Mouse (Mus musculus) limb, embryonic 10.5 days (tissue): ENCODE results near the gene Mctp1. TPM values are rescaled to one million over a fixed set of nuclear protein-coding genes. Genes with fewer than 3 reads are reported as not detected.

Experiments used
- DNase-seq: peaks from one replicate; pipeline ENCODE4 v3.0.0-alpha.2; 2017; ENCODE audit warnings: low spot score
- H3K27ac ChIP-seq: fragments of 300-500 bp; sonication (generic); 2 replicates; pipeline ENCODE4 v1.5.1; 2016; ENCODE audit warnings: mild to moderate bottlenecking
- H3K27me3 ChIP-seq: fragments of 300-500 bp; sonication (generic); 2 replicates; pipeline ENCODE4 v1.6.1; 2016; ENCODE audit warnings: low read depth, mild to moderate bottlenecking; ENCODE audit not compliant: poor library complexity, severe bottlenecking
- H3K36me3 ChIP-seq: fragments of 300-500 bp; sonication (generic); 2 replicates; pipeline ENCODE4 v1.6.1; 2016; ENCODE audit warnings: mild to moderate bottlenecking, moderate library complexity
- H3K4me1 ChIP-seq: fragments of 300-500 bp; sonication (generic); 2 replicates; pipeline ENCODE4 v1.6.1; 2016
- H3K4me3 ChIP-seq: fragments of 300-500 bp; sonication (generic); 2 replicates; pipeline ENCODE4 v1.5.1; 2016; ENCODE audit warnings: mild to moderate bottlenecking, moderate library complexity
- H3K9me3 ChIP-seq: fragments of 300-500 bp; sonication (generic); replicated peaks from 2 replicates; pipeline ENCODE4 v1.6.1; 2016; ENCODE audit warnings: mild to moderate bottlenecking
- WGBS: fragments of 180-500 bp; shearing (Covaris S2); methylation state at CpG from one replicate; pipeline ENCODE4 v1.1.7; 2016; 5-methylcytosine and 5-hydroxymethylcytosine counted together
- polyA plus RNA-seq: library from polyadenylated mRNA; unstranded; fragments of >200 nt; fragmentation: Nextera tagmentation; extraction: Ambion mirVana; gene quantifications from 2 replicates; pipeline ENCODE4 v1.2.1, GENCODE M21; 2016

The Mctp1 gene
- polyA plus RNA-seq, 1 experiment from 2014 or later = 0.10 TPM

DNA sequence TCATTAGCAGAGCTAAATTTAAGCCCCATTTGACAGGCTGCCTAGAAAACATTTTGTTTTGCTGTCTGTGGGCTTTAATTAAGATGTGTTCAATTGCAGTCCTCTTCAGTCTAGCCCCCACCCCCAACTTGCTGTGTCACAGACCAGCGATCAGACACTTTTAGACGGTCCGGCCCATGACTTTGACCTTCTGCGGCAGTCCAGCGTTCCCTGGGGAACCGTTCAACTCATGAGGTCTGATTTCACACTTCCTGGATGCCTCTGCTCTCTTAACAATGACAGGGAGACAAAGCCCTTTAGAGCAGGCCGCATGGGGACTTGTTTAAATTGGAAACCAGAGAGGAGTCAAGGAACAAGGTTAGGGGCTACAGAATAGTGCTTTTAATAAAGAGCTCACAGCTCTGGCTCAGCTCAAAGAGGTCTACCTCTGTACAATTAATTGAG is 426.2 kb downstream of the Mctp1 start:
- 9% methylated on average over 7 of the region's 7 CpGs for WGBS
- Histone ChIP-seq H3K27me3 (no peaks in the 10 kb centered on the region), H3K36me3 (no peaks in the 10 kb centered on the region), H3K4me1 (peaks cover 23% of the 10 kb centered on the region), H3K9me3 (no peaks in the 10 kb centered on the region), H3K4me3 (no peak overlapping the region), H3K27ac (0 out of 2 replicates have a peak overlapping the region, but pooled peaks have one; percentile 30)
- peak; percentile 49 for DNase-seq

DNA sequence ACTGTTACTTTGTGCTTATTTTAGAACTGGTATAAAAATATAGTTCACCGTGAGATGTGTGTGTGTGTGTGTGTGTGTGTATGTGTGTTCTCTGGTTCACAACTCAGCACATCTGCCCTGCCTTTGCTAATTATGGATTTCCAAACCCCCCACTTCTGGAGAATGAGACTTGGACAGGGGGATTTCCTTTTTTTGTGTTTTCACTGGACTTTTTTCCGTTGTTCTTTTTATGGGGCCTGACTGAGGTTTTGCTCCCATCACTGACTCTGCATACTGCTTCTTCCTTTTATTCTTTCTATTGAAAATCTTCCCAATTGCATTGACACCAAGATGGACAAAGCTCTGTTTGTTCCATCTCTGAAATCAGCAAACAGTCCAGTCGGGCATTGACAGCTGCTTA is 438.7 kb downstream of the Mctp1 start:
- H3K27me3 ChIP-seq = no peaks in the 10 kb centered on the region
- H3K9me3 ChIP-seq = no peaks in the 10 kb centered on the region
- no peak for DNase-seq
- H3K4me3 ChIP-seq = no peak overlapping the region
- H3K36me3 ChIP-seq = no peaks in the 10 kb centered on the region
- peaks cover 11% of the 10 kb centered on the region for H3K4me1 ChIP-seq
- H3K27ac ChIP-seq = no peak overlapping the region
- 76% methylated on average over 3 of the region's 3 CpGs for WGBS

DNA sequence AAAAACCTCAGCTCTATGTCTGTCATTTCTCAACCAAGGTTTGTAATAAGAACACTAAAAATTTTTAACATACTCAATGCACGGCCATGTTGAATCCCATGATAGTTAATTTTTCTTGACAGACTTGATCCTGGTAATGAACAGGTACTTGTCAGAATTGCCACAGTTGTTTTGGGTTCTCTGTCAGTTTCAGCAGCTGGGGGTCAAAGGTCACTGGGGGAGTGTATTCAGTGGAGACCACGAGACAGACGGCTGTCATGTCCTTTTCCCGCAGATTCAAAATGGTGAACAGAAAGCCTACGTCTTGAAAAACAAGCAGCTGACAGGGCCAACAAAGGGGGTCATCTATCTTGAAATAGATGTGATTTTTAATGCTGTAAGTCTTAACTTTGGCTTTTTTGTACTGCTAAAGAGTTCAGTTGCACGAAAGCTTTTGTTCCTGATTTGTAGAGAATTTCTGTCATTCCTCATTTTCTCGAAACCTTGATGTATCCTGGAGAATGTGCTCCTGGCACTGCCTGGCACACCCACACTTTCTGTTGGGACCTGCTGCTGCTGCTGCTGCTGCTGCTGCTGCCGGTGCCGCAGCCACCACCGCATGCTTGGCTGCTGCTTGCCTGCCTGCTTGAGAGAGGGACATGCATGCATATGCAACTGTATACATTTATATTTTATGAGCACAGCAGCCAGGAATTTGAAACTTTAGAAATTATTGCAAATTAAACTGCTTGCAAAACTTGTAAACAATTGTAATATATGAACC is 440.8 kb downstream of the Mctp1 start:
- Histone ChIP-seq H3K9me3 (no peaks in the 10 kb centered on the region), H3K4me3 (no peak overlapping the region), H3K27ac (no peak overlapping the region), H3K4me1 (peaks cover 11% of the 10 kb centered on the region), H3K27me3 (no peaks in the 10 kb centered on the region), H3K36me3 (no peaks in the 10 kb centered on the region)
- no peak for DNase-seq
- 65% methylated on average over 10 of the region's 10 CpGs for whole genome bisulfite sequencing

DNA sequence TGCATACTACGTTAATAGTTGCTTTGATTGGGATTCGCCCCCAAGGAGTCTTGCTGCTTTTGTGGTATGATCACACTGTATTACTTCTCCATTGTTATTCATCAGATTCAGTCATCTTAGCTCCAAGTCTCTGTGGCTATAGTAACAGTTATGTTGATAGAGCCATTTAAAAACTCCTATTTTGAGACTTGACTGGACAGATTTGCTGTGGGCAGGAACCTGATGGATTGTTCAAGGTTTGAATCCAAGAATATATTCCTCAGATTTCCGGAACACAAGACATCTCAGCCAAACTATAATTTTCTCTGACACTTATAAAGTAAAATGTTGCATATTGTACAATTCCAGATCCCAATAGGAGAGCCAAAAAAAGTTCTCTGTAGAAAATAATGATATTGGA is 443.4 kb downstream of the Mctp1 start:
- 97% methylated on average over 3 of the region's 3 CpGs for WGBS
- no peak overlapping the region for H3K27ac ChIP-seq
- DNase-seq = no peak
- H3K9me3 ChIP-seq = no peaks in the 10 kb centered on the region
- H3K4me3 ChIP-seq = no peak overlapping the region
- no peaks in the 10 kb centered on the region for H3K27me3 ChIP-seq
- H3K36me3 ChIP-seq = no peaks in the 10 kb centered on the region
- peaks cover 11% of the 10 kb centered on the region for H3K4me1 ChIP-seq

DNA sequence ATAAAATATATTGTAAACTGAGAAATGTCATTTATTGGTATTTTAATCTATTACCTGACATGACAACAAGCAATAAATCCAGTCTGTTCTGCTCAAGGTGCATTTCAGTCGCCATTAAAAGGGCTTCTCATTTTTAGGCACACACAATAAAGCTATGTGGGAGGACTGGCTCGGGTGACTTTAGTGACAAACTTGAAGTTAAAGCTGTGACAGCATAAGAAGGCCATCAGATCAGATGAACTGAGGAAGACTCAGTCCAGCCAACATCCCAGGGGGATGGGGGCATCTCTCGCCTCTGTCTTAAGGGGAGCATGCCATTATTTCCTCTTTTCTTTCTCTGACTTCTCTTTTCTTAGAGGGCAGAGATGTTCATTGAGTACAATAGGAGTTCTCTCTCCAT is 453.7 kb downstream of the Mctp1 start:
- Histone ChIP-seq H3K36me3 (no peaks in the 10 kb centered on the region), H3K27ac (no peak overlapping the region), H3K4me1 (no peaks in the 10 kb centered on the region), H3K27me3 (no peaks in the 10 kb centered on the region), H3K4me3 (no peak overlapping the region), H3K9me3 (no peaks in the 10 kb centered on the region)
- DNase-seq = no peak
- WGBS = 82% methylated on average over 3 of the region's 3 CpGs

DNA sequence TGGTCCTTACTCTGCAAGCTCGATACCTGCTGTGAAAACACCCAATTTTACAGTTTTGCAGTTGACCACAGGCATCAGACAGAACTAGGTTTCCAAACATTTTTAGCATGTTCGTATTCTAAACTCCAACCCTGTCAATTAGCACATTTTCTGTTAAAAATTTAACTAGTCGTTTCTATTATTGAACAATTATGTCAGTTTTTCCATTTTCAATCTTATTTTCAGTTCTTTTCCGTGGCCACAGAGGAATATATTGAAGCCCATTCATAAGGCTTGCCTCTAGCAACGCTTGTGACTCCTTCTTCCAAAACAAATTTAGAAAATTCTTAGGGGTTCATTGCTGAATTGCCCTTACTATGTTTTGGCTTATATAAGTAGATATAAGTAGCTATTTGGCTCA is 456.4 kb downstream of the Mctp1 start:
- Histone ChIP-seq H3K4me3 (no peak overlapping the region), H3K27ac (no peak overlapping the region), H3K4me1 (no peaks in the 10 kb centered on the region), H3K27me3 (no peaks in the 10 kb centered on the region), H3K36me3 (no peaks in the 10 kb centered on the region), H3K9me3 (no peaks in the 10 kb centered on the region)
- WGBS = 78% methylated on average over 5 of the region's 5 CpGs
- no peak for DNase-seq

DNA sequence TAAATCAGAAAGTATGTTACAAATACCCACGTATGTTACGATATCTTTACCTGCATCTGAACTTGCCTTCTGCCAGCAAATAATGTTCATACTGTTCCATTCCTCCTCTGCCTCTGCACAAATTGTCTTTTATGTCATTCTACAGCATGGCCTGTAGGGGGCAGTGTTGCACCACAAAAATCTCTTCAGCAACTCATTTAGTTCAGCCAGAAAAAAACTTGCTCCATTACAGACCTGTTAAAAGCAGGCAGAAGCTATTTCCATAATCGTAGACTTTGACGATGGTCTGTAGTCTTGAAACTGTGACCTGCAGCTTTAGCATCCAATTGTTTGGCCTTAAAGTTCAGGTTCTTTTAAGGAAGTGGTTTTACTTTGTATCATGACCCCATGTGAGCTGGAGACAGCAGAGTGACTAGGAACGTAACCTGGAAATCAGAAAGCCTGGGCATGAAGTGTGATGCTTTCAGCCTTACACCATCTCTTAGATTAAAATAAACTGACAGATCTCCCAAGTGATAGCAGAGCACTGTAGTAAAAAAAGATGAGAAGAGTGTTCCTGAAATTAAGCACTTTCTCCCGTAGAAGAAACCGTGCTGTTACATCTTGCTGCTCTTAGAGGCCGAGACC is 460.4 kb downstream of the Mctp1 start:
- peak; percentile 86 for DNase-seq
- Histone ChIP-seq H3K27ac (no peak overlapping the region), H3K4me1 (no peaks in the 10 kb centered on the region), H3K36me3 (no peaks in the 10 kb centered on the region), H3K9me3 (no peaks in the 10 kb centered on the region), H3K4me3 (no peak overlapping the region), H3K27me3 (no peaks in the 10 kb centered on the region)
- 54% methylated on average over 8 of the region's 8 CpGs for WGBS

DNA sequence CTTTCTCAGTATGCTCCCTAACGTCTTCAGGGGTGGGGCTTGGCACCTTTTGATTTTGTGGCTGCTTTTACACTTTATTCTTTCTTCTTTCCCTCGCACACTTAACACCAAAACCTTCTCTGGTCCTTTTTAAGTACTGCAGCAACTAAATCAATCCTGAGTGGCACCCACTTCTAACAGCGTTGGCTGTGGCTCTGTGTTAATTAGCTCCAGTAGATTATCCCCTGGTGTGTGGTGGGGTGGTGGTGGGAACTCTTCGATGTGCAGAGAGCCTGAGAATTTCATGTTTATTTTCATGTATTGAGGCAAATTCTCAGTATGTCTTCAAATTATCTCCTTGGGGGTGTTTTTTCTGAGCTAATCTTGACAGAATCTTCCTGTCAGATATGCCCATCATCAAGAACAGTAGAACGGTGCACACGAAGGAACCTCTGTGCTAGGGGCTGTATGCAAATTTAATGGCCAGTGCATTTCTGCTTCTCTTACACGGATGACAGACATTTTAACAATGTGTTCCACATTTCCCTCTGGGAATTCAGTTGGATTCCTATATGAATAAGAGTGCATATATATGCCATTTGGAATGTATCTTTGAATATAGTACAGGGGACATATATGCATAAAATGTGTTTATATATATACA is 466.2 kb downstream of the Mctp1 start:
- H3K4me3 ChIP-seq = no peak overlapping the region
- H3K9me3 ChIP-seq = no peaks in the 10 kb centered on the region
- no peaks in the 10 kb centered on the region for H3K4me1 ChIP-seq
- no peak for DNase-seq
- no peak overlapping the region for H3K27ac ChIP-seq
- no peaks in the 10 kb centered on the region for H3K27me3 ChIP-seq
- WGBS = 47% methylated on average over 7 of the region's 7 CpGs
- no peaks in the 10 kb centered on the region for H3K36me3 ChIP-seq

DNA sequence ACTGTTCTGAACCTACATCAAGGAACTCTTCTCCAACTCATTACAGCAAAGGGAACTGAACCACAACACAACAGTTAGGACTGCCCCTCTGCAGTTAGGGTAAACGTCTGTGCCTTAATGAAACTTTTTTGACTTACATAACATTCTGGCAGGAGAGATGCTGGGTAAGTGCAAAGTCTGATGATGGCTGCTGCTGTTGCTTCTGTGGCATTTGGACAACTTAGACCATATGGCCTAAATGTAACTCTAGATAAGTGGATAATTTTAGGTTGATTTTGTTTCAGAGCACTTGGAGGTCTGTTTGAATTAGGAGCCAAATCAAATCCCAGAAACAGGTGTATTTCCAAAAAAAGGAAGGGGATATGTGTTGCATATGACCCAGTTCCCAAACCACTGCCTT is 470.0 kb downstream of the Mctp1 start:
- H3K4me1 ChIP-seq = peaks cover 3% of the 10 kb centered on the region; the same call in 1 of the 2 replicates
- no peaks in the 10 kb centered on the region for H3K36me3 ChIP-seq
- no peak for DNase-seq
- H3K27ac ChIP-seq = no peak overlapping the region
- H3K27me3 ChIP-seq = no peaks in the 10 kb centered on the region
- 74% methylated on average over 1 of the region's 1 CpGs for WGBS
- H3K9me3 ChIP-seq = no peaks in the 10 kb centered on the region
- H3K4me3 ChIP-seq = no peak overlapping the region

DNA sequence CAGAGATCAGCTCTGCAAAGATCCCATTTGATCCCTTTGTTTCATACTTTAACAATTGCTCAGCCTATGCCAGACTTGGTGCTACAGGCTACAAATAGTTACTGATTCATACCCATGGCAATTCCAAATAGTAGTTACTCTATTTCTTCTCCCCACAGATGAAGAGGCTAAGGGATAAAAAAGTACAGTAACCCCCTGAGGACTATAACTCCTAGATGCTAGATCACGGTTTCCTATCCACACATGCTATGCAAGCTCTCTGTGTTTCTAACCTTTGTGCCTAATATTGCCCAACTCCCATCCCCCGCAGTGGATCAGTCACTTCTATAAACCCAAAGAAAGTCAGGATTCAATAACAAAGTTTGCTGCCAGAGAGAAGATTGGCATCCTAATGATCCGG is 470.7 kb downstream of the Mctp1 start:
- Histone ChIP-seq H3K27me3 (no peaks in the 10 kb centered on the region), H3K9me3 (no peaks in the 10 kb centered on the region), H3K4me1 (peaks cover 3% of the 10 kb centered on the region; the same call in 1 of the 2 replicates), H3K4me3 (no peak overlapping the region), H3K36me3 (no peaks in the 10 kb centered on the region), H3K27ac (no peak overlapping the region)
- DNase-seq = no peak
- 91% methylated on average over 3 of the region's 3 CpGs for WGBS

DNA sequence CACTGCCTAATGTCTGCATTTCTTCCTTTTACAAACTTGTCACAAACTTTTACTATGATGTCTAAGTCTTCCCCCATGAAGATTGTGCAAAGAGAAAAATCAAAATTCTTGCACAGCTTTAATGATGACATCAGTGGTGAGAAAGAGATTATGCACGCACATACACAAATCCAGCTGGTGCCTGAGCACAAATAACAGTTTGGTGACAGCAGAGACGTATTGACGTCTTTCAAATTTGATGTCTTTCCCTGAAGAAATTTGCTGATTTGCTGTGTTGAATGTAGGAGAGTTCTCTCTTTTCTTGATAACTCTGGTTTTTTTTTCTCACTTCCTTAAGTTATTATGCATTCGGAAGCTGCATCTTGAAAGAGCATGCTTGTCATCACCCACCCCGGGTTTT is 472.7 kb downstream of the Mctp1 start:
- Histone ChIP-seq H3K9me3 (no peaks in the 10 kb centered on the region), H3K27me3 (no peaks in the 10 kb centered on the region), H3K27ac (no peak overlapping the region), H3K4me1 (peaks cover 3% of the 10 kb centered on the region; the same call in 1 of the 2 replicates), H3K4me3 (no peak overlapping the region), H3K36me3 (no peaks in the 10 kb centered on the region)
- no peak for DNase-seq
- 83% methylated on average over 5 of the region's 5 CpGs for WGBS

DNA sequence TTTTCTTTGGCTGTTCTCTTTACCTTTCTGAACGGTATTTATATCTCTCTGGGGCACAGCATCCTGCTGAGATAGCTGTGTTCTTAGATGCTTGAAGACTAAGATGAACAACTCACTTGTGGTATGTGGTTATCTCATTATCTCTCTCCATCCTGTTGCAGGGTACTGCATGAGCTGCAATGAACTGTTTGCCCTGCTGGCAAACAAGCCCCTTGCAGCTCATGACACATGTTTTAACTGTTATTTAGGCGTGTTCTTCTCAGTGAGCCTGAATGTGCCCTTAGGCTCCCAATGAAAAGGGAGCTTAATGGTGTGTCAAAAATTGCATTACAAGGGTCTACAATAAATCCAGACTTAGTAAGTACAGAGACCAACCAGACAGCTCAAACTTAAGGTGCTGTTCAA is 473.7 kb downstream of the Mctp1 start:
- Histone ChIP-seq H3K36me3 (no peaks in the 10 kb centered on the region), H3K27ac (no peak overlapping the region), H3K27me3 (no peaks in the 10 kb centered on the region), H3K4me3 (no peak overlapping the region), H3K9me3 (no peaks in the 10 kb centered on the region), H3K4me1 (peaks cover 3% of the 10 kb centered on the region; the same call in 1 of the 2 replicates)
- DNase-seq = no peak
- 54% methylated on average over 2 of the region's 2 CpGs for WGBS

DNA sequence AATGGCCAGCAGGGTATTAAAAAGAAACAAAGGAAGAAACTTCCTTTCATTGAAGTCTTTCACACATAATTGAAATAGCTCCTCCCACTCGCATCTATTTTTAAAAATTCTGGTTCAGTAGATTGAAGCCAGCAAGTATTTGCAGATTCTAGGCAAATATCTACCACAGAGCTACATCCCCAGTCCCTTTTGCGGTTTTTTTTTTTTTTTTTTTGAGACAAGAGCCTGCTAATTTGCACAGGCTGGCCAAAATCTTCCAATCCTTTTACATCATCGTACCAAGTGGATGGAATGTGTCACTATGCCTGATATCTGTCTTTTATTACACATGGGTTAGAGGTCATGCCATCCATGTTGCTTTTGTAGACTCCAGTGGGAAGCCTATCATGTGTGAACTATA is 486.0 kb downstream of the Mctp1 start:
- 87% methylated on average over 3 of the region's 3 CpGs for WGBS
- H3K4me3 ChIP-seq = no peak overlapping the region
- H3K9me3 ChIP-seq = no peaks in the 10 kb centered on the region
- no peak overlapping the region for H3K27ac ChIP-seq
- no peaks in the 10 kb centered on the region for H3K27me3 ChIP-seq
- DNase-seq = no peak
- no peaks in the 10 kb centered on the region for H3K36me3 ChIP-seq
- no peaks in the 10 kb centered on the region for H3K4me1 ChIP-seq
